ENCODE assay signal across 8 mouse cellular contexts in genomic region chr8:88198551-88198944, GRCm38 (mm10). TPM values are rescaled to one million over a fixed set of nuclear protein-coding genes. Genes with fewer than 3 reads are reported as not detected.
DNase-seq lines count a peak whose midpoint lies in the region; ATAC-seq lines count a peak whose summit lies in the region.

No protein-coding gene starts in this region.

- H3K9me3 ChIP-seq in megakaryocyte, embryonic 14.5 days = no peaks in the 10 kb centered on the region
- H3K9me3 ChIP-seq in forebrain, embryonic 15.5 days = no peaks in the 10 kb centered on the region
- no peaks in the 10 kb centered on the region for H3K9me3 ChIP-seq in limb, embryonic 10.5 days (replicated peaks)
- no peaks in the 10 kb centered on the region for H3K9me3 ChIP-seq in midbrain, embryonic 13.5 days

- DNase-seq in adrenal gland, postnatal 36 days = peak; percentile 9 to 34
- DNase-seq in adrenal gland, adult 18-20 months (ENCODE audit: low spot score in 2 of 2) = no peak
- DNase-seq in limb, embryonic 10.5 days (ENCODE audit: low spot score) = no peak

- under 1% methylated on average over 10 of the region's 10 CpGs for WGBS in forebrain, embryonic 15.5 days
- WGBS in limb, embryonic 10.5 days = under 1% methylated on average over 10 of the region's 10 CpGs
- under 1% methylated on average over 10 of the region's 10 CpGs for WGBS in midbrain, embryonic 13.5 days

- H3K36me3 ChIP-seq in megakaryocyte, embryonic 14.5 days (replicated peaks; ENCODE audit: low read length) = peaks cover 21% of the 10 kb centered on the region
- no peaks in the 10 kb centered on the region for H3K36me3 ChIP-seq in forebrain, embryonic 15.5 days
- peaks cover 16% of the 10 kb centered on the region for H3K36me3 ChIP-seq in limb, embryonic 10.5 days
- H3K36me3 ChIP-seq in midbrain, embryonic 13.5 days = no peaks in the 10 kb centered on the region

- H3K4me3 ChIP-seq in megakaryocyte, embryonic 14.5 days (replicated peaks) = peak overlapping the region; percentile 98
- H3K4me3 ChIP-seq in forebrain, embryonic 15.5 days = peak overlapping the region; percentile 92
- peak overlapping the region; percentile 96 for H3K4me3 ChIP-seq in limb, embryonic 10.5 days
- H3K4me3 ChIP-seq in midbrain, embryonic 13.5 days (replicated peaks) = peak overlapping the region; percentile 94

- ATAC-seq in megakaryocyte, adult 5-6 weeks (ENCODE audit: poor library complexity, severe bottlenecking) = no peak
- ATAC-seq in forebrain, embryonic 15.5 days (replicated peaks) = no peak
- no peak for ATAC-seq in midbrain, embryonic 13.5 days
- no peak for ATAC-seq in erythroid progenitor cell, adult 5-6 weeks (replicated peaks; ENCODE audit: low FRiP score, poor library complexity, severe bottlenecking)

- H3K9ac ChIP-seq in forebrain, embryonic 15.5 days (replicated peaks) = peak overlapping the region; percentile 85
- peak overlapping the region; percentile 91 for H3K9ac ChIP-seq in midbrain, embryonic 13.5 days (replicated peaks)

- peak overlapping the region; percentile 53 for H3K4me2 ChIP-seq in forebrain, embryonic 15.5 days (replicated peaks)
- peak overlapping the region; percentile 94 for H3K4me2 ChIP-seq in midbrain, embryonic 13.5 days (replicated peaks)

- peak overlapping the region; percentile 97 for H3K27ac ChIP-seq in forebrain, embryonic 15.5 days (replicated peaks)
- peak overlapping the region; percentile 96 for H3K27ac ChIP-seq in limb, embryonic 10.5 days
- H3K27ac ChIP-seq in midbrain, embryonic 13.5 days = peak overlapping the region; percentile 97

- peaks cover 46% of the 10 kb centered on the region for H3K4me1 ChIP-seq in megakaryocyte, embryonic 14.5 days
- H3K4me1 ChIP-seq in forebrain, embryonic 15.5 days = peaks cover 28% of the 10 kb centered on the region
- H3K4me1 ChIP-seq in limb, embryonic 10.5 days = peaks cover 26% of the 10 kb centered on the region
- H3K4me1 ChIP-seq in midbrain, embryonic 13.5 days (replicated peaks) = peaks cover 37% of the 10 kb centered on the region

- peaks cover 8% of the 10 kb centered on the region for H3K27me3 ChIP-seq in megakaryocyte, embryonic 14.5 days (replicated peaks)
- H3K27me3 ChIP-seq in forebrain, embryonic 15.5 days = no peaks in the 10 kb centered on the region
- H3K27me3 ChIP-seq in limb, embryonic 10.5 days (ENCODE audit: low read depth, poor library complexity, severe bottlenecking) = no peaks in the 10 kb centered on the region
- no peaks in the 10 kb centered on the region for H3K27me3 ChIP-seq in midbrain, embryonic 13.5 days

RNA-seq across cellular contexts. Expression of gene Tent4b, which starts 0.5 kb away (rescaled TPM):
- 10 to 100 TPM; 27.9 to 32.1 TPM for total RNA-seq in adrenal gland, postnatal 36 days (2021)
- 10 to 100 TPM; 30.2 to 31.4 TPM for total RNA-seq in adrenal gland, adult 18-20 months (2021)
- 3.2 and 5.4 TPM in 2 replicates for polyA plus RNA-seq in megakaryocyte, embryonic 14.5 days (2012; ENCODE audit: insufficient read depth, low replicate concordance)
- 30.2 and 40.9 TPM in 2 replicates for total RNA-seq in megakaryocyte, adult 5-6 weeks (2015)
- 36.6 and 40.6 TPM in 2 replicates for total RNA-seq in megakaryocyte, adult 5-6 weeks (2017)
- 8.9 and 10.2 TPM in 2 replicates for polyA plus RNA-seq in forebrain, embryonic 15.5 days (2015; fragmentation: Nextera tagmentation; extraction: Ambion mirVana)
- polyA plus RNA-seq in limb, embryonic 10.5 days (2016; fragmentation: Nextera tagmentation; extraction: Ambion mirVana) = 9.9 and 10.0 TPM in 2 replicates
- polyA plus RNA-seq in midbrain, embryonic 13.5 days (2015; fragmentation: Nextera tagmentation; extraction: Ambion mirVana) = 9.1 and 9.7 TPM in 2 replicates
- total RNA-seq in erythroid progenitor cell, adult 5-6 weeks (2015; ENCODE audit: low replicate concordance) = 24.7 and 24.9 TPM in 2 replicates
- 24.1 and 30.5 TPM in 2 replicates for total RNA-seq in erythroid progenitor cell, adult 5-6 weeks (2017; ENCODE audit: low replicate concordance)

Comparison
In these comparisons a context has a peak if more than half of its experiments do, and no peak if none do; other contexts are left out.
1. DNase-seq: peak in adrenal gland, postnatal 36 days (2 of 2); none in adrenal gland, adult 18-20 months (0 of 2) and limb, embryonic 10.5 days (single experiment).
2. Peak in every context shown above with its lines, with median percentiles within 50 percentile points of each other: H3K4me3 ChIP-seq and H3K27ac ChIP-seq.